Mouse (Mus musculus) cerebellum, adult 2 months (tissue): ENCODE measurements around the gene Myl3.

ENCODE experiments used
- CTCF ChIP-seq: fragments of 200-500 bp; IDR thresholded peaks from 2 replicates; pipeline ENCODE4 v1.5.1; 2011; ENCODE audit warnings: low read depth, mild to moderate bottlenecking, control low read depth, low read length, moderate library complexity, borderline replicate concordance; ENCODE audit not compliant: insufficient read depth
- POLR2A ChIP-seq: fragments of 200-500 bp; IDR thresholded peaks from 2 replicates; pipeline ENCODE4 v1.6.1; 2011; ENCODE audit warnings: low read length, control low read depth, borderline replicate concordance; ENCODE audit not compliant: insufficient read depth

DNA sequence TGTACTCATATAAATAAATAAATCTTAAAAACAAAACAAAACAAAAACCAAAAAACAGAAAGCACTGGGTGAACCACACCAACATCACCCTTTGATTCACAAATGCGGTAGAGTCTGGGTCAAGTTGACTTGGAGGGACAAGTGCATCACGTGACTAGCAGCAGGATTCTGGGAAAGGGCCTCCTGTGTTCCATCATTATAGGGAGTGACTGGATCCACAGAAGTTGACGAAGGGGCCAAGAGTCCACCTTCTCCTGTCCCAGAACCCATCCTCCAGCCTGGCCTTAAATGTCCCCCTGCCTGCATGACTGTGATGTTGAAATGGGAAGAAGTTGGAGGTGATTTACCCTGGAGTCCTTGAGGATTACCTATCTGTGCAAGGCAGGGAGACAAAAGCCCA is 22.9 kb upstream of the Myl3 start:
- no peak for TF ChIP-seq CTCF
- no peak for TF ChIP-seq POLR2A
